Mouse (Mus musculus): ENCODE results near the gene Cish. TPM values are rescaled to one million over a fixed set of nuclear protein-coding genes. Genes with fewer than 3 reads are reported as not detected.

Gene Cish
- polyA plus RNA-seq (2012; rRNA removed), result 26.1 and 27.6 TPM in 2 replicates

DNA sequence AAGGTAGTCTGAATTCAATTTTAAA, at the start of gene Cish:
TSS of gene Cish (plus strand) at position 11 of the 25 bp plus-strand sequence.

DNA sequence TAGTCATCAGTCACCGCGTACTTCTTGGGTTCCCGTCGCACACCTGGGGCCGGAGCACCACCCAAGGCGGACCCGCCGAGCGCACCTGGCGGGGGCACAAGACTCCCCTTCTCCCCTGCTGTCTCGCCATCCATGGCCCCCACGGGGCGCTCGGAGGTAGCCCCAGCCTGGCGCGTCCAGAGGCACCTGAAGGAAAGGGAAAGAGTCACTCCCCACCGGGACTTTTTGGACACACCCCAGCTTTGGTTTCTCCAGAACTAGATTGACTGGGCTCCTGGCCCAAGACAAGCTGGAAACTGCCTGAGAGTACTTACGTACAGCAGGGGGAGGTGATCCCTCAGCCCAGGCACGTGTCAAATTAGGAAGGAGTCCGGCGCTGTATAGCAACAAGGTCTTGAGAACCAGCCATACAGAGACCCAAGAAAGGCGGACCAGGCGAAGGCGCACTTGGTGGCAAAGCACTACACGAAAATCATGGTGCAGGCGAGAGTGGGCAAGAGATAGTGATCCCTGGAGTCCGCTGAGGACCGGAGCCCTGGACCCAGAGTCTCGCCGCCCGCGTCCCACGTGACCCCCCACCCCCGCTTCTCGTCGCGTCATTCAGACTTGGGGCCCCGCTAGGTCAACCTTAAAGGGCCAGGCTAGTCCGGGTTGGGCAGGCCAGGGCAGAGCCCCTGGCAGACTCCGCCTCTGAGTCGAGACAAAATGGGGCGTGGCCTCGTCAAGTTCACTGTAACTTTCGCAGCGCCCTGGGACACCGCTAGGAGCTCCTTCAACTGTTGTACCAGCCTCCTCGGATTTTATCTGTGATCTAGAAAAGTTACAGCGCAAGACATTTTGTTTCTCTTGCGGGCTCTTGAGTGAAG, 6.4 kb upstream of the Cish start, which contains the start of gene Mapkapk3:
TSS of gene Mapkapk3 (minus strand) at position 667 of the 866 bp plus-strand sequence.

DNA sequence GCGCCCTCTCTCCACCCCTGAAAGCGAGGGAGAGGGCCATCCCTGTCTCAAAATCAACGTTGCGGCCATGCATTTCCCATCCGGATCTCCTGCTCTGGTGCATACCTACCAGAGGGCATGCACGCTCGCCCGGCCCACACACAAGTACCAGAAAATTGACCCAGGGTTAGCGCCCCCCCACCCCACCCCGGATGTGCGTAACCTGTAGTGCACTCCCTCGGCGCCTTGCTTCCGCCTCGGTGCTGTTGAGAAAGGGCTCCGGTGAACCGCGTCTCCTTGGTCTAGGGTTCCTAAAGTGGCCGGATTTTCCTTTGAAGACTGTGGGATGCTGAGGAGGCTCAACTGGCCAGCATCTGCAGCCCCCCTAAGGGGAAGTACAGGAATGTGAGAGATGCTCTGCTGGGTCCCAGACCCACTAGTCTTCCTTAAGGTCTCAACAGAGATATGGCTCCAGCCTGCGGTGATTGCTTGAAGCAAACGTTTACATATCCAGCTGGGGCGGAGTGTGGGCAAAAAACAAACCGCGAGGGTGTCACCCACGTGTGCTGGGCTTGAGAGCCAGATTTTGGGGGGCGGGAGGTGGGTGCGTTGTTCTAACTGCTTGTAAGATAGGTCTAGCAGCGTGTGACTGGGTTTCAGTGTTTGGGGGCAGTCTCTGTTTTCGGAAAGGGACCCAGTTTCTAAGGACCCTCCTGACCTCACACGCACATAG, 42.5 kb downstream of the Cish start, which contains the start of gene Hemk1:
TSS of gene Hemk1 (minus strand) at position 179 of the 712 bp plus-strand sequence.

DNA sequence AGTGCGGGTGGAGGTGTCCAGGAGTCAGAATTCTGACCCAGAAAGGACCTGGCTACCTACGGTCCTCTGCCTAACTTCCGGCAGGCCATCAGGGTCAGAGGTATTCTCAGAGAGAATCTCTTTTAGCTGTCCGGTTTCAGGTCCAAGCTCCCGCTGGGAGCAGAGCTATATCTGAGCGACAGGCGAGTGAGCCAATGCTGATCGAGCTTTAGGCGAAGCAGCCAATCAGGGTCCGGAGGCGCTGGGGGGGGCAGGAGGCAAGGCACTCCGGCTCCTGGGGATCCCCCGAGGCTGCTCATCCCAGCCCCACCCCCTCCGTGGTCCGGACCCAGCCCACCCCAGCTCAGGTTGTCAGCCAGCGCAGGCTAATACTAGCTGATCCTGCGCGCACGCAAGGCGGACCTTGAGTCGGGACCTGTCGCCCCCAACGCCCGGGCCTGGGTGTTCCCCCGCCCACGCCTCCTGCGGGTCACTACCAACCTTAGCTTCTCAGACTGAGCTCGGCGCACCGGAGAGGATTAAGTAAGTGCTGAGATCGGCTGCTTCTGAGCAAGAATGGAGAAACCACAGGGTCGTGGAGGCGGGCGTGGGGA, 44.5 kb downstream of the Cish start, which contains the start of gene 6430571L13Rik:
TSS of gene 6430571L13Rik (plus strand) at position 336 of the 593 bp plus-strand sequence.

Other genes with a start within 250 kb of the Cish start
- gene Dock3, start 64.1 kb upstream of the Cish start, polyA plus RNA-seq (2012; rRNA removed), result 0.83 and 2.8 TPM in 2 replicates
- 63.5 and 65.9 TPM in 2 replicates for gene Mapkapk3, start 6.1 kb upstream of the Cish start, polyA plus RNA-seq (2012; rRNA removed)
- gene Hemk1, start 42.3 kb downstream of the Cish start, polyA plus RNA-seq (2012; rRNA removed), result 18.1 and 18.8 TPM in 2 replicates
- 0.26 and 0.27 TPM in 2 replicates for gene 6430571L13Rik, start 44.6 kb downstream of the Cish start, polyA plus RNA-seq (2012; rRNA removed)
- gene Cacna2d2, start 103.6 kb downstream of the Cish start, polyA plus RNA-seq (2012; rRNA removed), result 20.0 and 33.9 TPM in 2 replicates
- 73.8 and 95.5 TPM in 2 replicates for gene Tmem115, start 237.9 kb downstream of the Cish start, polyA plus RNA-seq (2012; rRNA removed)
- gene Cyb561d2, start 246.2 kb downstream of the Cish start, polyA plus RNA-seq (2012; rRNA removed), result 37.4 and 58.8 TPM in 2 replicates
- 26.5 and 29.3 TPM in 2 replicates for gene Nprl2, start 246.2 kb downstream of the Cish start, polyA plus RNA-seq (2012; rRNA removed)